Mouse (Mus musculus) G1E (cell line): ENCODE data around the gene Arhgef19.

Experiments used
- CTCF ChIP-seq: IDR thresholded peaks from 2 replicates; pipeline ENCODE4 v1.5.1; 2012; ENCODE audit warnings: low read depth, low read length, inconsistent platforms, mixed read lengths
- GATA1 ChIP-seq: IDR thresholded peaks from 2 replicates; pipeline ENCODE4 v1.6.1; 2012; ENCODE audit warnings: borderline replicate concordance, low read length, inconsistent platforms, mixed read lengths

DNA sequence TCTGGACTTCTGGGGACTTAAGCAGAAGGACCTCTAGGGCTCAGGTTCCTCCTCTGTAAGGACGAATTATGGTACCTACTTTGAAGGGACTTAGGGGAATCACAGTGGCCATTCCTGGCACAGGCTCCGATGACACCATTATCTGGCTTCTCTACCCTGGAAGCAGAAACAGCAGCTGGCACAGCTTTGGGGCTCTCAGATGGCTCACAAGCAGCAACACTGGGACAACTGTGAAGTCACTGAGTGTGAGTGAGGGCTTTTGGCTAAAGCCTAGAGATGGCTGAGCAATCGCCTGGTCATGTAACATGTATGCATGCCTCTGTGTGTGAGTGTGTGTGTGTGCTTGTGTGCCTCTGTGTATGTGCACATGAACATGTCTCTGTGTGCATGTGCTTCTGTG, 2.4 kb upstream of the Arhgef19 start:
- TF ChIP-seq CTCF = no peak
- TF ChIP-seq GATA1 = no peak
